Mouse (Mus musculus) ES-CJ7 (cell line): ENCODE data around the gene Rtl4.
A peak's percentile ranks its signal among the peaks of the same experiment; 100 is the strongest.

Experiments
- DNase-seq: peaks from one replicate; pipeline ENCODE4 v3.0.0; 2011; ENCODE audit warnings: low read depth, low spot score

Rtl4 gene

DNA sequence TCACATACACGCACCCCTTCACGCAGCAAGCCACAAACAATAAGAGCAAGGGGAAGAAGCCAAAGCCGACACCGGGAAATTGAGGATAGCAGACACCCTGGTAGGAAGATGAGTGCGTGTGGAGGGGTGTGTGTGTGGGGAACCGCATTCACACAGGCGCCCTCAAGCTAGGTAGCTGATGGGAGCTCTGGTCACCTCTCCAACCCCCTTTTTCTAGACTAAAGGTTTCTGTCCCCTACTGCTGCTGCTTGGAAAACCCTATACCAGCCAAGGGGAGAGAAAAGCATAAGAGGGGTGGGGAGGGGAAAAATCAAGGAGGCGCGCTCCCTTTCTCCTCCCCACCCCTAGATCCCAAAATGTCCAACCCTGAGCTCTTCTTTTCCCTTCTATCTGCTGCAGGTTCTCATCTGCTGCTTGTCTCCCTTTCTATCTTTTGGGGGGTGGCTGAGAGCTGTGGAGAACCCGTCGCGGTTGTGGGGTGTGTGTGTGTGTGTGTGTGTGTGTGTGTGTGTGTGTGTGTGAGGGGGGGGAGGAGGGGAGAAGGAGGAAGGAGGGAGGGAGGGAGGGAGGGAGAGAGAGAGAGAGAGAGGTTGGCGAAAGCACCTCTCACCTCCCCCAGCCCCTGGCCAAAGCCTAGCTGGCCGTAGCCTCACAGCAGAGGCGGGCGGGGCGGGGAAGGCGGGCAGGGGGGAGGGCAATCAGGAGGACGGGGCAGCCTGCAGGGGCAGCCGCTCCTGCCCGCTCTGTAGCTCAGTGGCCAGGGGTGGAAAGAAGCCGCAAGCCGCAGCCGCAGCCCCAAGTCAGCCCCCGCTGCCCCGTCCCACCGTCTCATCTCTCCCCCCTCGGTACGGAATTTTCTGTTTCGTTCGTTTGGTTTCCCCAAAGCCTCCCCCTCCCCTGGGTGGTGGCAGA lies at the start of gene Rtl4:
Gene Rtl4, plus strand, starts transcription at position 701 of the 912 bp plus-strand sequence.
- no peak for DNase-seq

DNA sequence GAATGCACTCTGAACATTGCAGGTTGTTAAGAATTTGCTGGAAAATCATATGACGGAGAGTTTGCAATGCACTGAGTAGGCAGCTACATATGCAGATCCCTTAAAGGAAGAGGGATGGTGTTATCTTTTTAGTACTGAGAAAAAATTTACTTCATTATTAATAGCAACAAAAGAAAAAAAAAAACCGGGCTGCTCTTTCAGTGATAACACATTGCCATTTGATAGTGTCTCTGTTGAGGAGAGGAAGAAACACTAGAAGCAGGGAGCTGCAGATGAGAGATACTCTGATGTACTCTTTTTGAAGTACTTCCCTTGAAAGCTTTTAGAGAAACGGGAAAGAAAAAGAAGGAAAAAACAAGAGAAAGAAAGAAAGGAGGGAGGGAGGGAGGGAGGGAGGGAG lies 44.0 kb upstream of the Rtl4 start:
- no peak for DNase-seq

DNA sequence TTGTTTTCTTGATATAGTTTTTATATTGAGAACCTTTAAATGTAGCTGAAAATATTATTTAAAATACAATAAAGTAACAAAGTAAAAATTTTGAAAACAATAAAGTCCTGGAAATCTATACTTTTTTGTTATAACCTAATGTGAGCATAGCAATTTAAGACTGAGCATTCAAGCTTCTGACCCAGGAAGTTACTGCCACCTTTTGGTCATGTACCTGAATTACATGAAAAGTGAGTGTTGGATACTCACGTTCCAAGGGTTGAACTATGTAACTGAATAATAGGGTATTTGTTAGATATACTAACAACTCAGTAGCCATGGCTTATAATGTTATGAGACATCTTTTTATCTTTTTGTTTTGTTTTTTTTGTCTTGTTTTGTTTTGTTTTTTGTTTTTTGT lies 43.3 kb upstream of the Rtl4 start:
- DNase-seq, result peak; percentile 22

DNA sequence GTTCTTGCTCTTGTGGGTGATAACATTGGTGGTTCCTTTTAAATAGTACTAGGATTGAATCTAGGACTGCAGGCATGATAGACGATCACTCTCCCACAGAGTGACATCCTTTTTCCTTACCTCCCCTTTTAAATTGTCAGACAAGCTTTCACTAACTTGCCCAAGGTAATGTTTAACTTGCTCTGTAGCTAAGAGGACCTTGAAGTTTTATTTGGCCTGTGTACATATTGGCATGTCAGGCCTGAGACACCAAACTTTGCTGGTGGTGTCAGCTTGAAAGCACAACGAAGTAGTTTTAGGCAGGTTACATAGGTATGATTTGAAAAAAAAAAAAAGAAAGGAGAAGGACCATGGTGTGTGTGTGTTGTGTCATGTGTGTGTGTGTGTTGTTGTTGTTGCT lies 36.5 kb upstream of the Rtl4 start:
- DNase-seq, result no peak

DNA sequence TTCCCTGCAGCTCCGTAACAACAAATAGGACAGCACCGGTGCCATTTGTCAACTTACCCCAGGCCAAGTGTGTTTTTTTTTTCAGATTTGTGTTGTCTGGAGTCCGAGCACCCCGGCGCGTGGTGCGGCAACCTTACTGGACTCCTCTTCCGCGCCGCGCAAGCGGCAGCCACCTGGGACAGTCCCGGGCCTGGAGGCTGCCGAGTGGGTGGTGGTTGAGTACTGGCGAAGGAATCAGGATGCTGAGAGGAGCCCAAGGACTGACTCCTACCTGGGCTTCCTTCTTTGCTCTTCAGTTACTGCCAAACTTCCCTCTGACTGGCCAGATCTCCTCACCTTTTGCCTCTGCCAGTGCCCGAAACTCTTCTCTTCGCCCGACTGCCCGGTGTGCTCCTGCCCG lies 965 bp upstream of the Rtl4 start:
- no peak for DNase-seq

DNA sequence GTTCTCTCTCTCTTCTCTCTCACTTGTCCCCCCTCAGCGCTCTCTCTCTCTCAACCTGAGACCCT lies 733 bp upstream of the Rtl4 start, which contains the start of gene Trpc5:
Gene Trpc5, minus strand, starts transcription at position 39 of the 65 bp plus-strand sequence.
- DNase-seq, result no peak

DNA sequence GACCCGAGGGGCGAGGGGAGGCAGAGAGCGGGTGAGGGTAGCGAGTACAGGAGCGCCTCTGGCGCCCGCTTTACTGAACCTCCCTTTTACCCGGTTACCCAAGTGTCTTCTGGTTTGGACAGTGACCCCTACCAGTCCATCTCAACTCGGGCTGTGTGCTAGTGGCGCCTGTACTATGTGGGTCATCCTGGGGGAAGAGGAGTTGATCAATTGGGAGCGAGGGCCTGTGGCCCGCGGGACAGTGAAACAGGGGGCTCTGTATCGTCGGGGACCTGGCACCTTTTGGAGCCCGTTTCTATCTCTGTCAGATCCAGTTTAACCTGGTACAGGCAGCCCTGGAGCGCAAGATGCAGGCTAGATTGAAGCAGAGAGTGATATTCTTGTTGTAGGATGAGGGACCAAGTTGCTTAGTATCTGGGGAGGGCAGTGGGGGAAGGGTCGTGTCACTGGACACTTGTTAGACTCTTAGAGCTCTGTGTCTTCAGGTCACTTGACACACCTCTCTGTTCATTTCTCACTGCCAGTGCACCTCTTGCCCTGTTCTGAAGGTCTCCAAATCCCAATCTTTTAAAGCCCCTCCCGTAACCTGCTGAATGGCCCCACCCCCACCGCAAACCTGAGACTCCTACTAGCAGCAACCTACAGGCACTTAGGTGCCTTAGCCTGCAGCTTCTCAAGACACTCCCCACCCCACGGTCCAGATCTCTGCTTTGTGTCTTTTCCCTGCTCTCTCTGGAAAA lies 582 bp downstream of the Rtl4 start:
- no peak for DNase-seq

DNA sequence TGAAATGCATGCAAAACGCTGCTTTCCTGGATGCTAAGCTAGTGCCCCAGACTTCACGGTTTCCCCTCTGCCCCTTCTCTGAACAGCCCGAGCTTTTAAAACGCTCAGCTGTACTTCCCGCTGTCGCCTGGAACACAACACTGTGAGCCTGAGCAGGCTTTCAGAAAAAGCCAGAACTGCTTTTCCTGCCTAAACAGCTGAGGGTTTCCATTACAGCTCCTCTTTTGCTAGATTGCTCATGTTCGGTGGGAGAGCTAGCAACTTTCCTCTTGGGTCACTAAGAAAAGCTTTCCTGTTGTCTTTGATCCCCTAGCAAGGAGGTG lies 1.1 kb downstream of the Rtl4 start:
- DNase-seq, result no peak

DNA sequence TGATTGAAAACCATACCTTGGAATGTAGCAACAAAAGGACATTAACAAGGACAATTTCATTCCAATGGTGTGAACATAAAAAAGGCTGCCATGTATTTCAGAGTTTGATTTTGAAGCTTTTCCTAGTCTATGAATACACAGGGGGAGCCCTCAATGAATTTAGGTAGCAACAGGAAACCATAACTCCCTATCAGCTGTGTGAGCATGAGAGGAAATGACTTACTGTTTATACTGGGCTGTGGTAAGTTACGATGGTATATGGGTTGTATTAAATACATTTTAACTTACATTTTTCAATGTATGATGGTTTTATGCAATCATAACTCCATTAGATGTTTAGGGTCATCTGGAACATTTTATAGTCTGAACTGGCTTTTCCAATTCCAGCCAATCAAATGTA lies 27.6 kb downstream of the Rtl4 start:
- DNase-seq, result no peak

DNA sequence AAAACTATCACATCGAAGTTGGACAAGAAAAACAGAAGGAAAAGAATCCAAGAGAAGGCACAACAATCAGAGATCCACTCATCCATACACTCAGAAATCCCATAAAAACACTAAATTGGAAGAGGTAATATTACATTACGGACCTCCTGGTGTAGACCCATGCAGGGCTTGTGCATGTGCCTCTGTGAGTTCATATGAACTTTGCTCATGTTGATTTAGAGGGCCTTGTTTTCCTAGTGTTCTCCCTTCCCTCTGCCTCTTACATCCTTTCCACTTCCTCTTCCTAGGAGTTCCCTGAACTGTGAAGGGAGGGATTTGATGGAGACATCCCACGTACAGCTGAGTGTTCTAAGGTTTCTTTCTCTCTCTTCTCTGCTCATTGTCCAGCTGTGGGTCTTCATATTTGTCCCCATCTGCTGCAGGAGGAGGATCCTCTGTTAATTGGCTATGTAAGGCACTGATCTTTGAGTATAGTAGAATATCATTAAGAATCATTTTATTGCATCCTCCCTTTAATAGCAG lies 58.9 kb downstream of the Rtl4 start:
- DNase-seq, result no peak

DNA sequence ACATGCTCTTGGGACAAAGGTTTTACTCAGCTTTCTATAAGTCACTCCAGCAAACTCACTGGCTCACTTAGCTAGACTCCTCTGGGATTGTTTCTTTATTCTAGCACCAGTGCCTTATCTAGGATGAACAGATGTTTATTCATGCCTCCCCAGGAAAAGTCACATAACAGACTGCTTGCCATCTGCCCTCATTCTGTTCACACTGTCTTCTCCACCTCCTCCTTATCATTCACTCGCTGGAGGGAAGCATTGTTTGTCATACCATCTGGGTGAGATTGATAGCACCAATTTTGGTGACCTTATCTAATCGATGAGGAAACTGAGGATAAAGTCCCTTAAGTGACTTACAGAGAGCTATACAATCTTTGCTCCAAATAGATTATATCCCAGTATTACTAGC lies 298.3 kb downstream of the Rtl4 start:
- no peak for DNase-seq

DNA sequence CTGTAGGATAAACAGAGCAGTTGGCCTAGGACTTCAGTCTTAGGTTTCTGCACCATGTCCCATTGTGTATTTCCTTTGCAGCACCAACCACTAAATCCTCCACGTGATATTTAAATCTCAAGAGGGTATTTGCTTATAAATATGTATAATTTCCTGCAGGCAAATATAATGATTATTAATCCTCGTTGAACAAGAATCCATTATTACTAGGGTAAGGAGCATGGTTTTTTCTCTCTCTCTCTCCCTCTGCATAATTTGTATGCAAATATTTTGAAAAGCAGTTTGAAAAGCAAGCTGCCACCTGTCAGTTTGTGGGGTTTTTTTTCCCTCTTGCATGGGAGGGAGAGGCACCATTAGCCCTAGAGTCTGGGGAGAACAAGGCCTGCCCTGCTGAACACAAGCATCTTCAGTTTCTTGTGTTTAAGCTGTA lies 376.8 kb downstream of the Rtl4 start:
- DNase-seq, result no peak

DNA sequence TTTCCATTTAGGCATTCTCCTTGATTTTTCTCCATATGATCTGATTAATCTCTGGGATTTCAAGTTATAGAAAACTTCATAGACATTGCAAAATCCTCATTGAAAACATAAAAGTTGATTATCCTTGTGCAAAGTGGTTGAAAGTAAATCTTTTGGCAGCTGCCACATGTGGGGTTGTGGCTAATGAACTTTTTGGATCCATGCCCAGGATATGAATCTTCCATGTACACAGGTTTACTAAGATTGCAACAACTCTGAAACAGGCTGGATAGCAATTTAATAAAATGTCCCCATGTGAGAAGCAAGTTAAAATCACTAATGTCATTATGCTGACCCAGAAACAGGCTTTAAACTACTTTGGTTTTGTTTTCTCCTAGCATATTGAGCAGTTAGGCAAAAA lies 401.1 kb downstream of the Rtl4 start:
- no peak for DNase-seq

DNA sequence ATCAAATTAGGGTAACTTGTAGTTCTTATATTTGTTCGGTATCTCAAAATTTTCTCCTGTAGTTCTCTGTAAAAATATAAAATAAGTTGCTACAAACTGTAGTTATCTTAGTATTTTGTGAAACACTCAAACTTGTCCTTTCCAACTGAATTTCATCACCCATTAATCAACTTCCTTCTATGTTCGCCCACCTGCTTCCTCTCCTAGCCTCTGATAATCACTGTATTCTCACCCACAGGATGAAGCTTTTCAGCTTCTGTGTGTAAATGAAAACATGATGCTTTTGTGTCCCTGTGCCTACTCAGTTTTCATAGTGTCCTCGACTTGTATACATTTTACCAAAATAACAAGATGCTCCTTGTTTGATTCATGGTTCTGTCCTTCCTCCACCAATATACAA lies 401.7 kb downstream of the Rtl4 start:
- no peak for DNase-seq

DNA sequence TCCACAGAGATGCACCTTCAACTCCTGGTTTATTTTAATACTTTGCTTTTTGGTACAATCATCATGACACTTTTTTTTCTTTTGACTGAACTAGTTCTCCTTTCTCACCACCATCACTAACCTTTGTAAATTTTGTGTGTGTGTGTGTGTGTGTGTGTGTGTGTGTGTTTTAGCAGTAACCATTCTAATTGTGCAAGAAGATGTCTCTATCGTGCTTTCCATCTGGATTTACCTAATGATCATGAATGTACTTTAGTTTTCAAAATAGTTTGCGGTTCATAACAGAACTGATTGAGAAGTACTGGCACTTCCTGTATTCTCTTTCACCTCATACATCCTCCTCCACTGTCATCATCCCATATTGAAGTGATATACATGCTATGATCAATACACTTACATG lies 402.3 kb downstream of the Rtl4 start:
- no peak for DNase-seq
